Mouse (Mus musculus) cerebellum, postnatal 4 days (tissue): ENCODE data around the gene Steap4.
"Not testable (repeated sequence)": the region's sequence is repeated elsewhere in the genome, so short reads cannot be mapped to it uniquely, and the experiment has no call there.

Source experiments
- DNase-seq, 2 experiments: peaks; one replicate each; pipeline ENCODE4 v3.0.0; 2022; ENCODE audit warnings: low spot score in 2 of 2, mixed read lengths in 1 of 2

The Steap4 gene

DNA sequence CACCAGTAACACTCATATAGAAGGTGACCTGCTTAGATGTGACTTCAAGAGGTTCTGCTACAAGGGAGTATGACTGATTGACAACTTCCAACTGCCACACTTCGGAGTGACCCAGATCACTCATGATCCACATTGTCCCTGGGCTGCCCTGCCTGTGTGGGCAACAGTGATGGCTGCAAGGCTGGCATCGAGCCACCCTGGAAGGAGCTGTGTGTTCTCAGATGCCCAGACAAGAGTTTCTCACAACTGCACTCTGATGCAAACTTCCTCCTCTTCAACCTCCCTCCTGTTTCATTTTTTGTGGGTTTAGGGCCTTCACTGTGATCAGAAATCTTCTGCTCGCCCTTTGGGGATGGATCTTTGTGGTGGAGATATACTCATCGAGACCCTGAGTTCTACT is 28.2 kb downstream of the Steap4 start:
- DNase-seq: no peak

DNA sequence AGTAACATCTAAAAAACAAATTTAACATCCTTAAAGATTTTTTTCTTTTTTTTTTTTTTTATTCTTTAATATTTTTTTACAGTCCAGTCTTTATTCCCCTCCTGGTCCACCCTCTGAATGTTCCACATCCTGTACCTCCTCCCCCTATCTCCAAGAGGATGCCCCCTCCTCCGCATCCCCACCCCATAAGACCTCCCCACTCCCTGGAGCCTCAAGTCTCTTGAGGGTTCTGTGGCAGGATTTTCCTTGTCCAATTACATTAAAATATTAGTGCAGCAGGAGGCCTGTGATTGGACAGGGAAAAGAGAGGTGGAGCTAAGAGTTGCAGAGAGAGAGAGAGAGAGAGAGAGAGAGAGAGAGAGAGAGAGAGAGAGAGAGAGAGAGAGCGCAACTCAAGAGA is 31.4 kb downstream of the Steap4 start:
- not testable (repeated sequence) for DNase-seq

DNA sequence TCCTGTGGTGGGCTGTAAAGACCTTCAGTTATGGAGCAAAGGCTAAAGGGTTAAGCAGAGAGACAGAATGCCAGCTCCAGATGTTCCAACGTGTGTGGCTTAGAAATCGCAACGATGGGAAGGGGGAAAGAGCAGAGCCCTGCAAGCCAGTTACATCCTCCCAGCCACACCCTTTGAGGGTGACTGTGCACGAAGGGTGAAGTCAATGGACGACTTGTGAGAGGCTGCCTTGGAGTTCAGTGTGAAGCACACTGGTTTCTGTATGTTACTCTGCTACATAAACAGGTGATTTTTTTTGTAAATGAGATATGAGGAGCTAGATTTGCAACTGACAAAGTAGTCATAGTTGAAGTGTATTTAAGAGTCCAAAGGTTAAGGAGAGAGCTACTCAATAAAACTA is 33.5 kb downstream of the Steap4 start:
- no peak for DNase-seq

DNA sequence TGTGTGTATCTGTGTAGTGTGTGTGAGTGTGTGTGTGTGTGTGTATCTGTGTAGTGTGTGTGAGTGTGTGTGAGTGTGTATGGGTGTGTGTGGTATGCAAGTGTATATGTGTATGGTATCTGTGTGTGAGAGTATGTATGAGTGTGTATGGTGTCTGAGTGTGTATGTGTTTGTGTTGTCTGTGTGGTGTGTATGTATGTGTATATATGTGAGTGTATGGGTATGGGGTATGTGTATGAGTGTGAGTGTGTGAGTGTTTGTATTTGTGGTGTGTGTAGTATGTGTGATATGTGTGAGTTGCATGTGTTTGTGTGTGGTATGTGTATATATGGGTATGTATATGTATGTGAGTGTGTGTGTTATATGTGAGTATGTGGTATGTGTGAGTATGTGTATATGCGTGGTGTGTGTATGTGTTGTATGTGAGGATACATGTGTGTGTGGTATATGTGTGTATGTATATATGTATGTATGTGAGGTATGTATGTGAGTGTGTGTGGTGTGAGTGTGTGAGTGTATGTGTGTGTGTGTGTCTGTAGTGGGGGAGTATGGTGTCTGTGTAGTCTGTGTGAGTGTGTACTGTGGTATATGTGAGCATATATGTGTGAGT is 35.1 kb downstream of the Steap4 start:
- no peak for DNase-seq

DNA sequence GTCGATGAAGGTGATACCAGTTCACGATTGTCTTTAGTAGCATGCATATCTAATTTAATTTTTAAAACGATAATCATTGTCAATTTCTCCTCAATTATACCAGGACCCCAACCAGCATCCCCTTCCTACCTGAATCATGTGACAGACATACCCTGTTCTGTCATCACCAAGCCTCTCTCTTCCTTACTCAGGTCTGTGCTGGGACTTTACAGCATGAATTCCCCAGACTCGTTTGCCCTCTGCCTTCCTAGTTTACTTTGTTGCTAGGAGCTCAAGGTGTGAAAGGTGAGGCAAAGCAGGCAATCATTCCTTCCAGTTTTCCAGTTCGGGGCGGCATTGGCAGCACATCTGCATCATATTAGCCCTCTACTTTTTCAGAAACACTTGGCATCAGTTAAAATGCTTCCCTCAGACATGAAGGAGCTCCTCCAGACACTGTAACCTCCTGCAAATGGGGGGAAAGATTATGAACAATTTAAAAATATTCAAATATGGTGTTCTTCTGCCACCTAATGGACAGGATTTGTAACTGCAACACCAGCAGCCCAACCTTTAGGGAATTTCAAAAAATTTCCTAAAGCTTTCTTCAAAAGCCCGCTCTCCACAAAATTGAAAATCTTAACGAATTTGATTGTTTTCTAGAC is 36.3 kb downstream of the Steap4 start:
- no peak for DNase-seq

DNA sequence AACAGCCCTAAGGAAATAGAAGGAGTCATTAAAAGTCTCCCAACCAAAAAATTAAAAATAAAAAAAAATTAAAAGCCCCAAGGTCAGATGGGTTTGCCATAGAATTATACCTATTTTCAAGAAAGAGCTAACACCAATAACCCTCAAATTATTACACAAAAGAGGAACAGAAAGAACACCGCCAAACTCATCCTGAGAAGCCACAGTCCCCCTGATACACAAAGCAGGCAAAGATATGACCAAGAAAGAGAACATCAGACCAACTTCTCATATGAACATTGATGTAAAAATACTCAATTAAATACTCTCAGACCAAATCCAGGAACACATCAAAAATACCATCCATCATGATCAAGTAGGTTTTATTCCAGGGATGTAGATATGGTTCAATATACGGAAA is 36.8 kb downstream of the Steap4 start:
- DNase-seq: no peak

DNA sequence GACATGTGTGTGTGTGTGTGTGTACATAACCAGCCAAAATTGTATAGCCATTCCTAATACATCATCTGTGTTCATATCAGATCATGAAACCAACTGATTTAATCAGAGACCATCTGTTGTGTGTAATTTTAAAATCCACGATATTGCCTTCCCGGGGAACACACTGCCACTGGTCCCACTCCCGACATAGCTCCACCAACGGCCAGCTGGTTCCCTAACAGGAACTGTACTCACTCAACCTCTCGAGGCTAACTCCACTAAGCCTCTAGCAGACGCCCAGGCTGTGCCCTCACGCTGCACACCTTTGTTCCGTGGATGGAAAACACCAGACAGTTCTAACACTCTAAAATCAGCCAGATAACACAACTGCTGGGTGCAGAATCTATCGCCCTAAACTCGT is 40.2 kb downstream of the Steap4 start:
- DNase-seq: no peak

DNA sequence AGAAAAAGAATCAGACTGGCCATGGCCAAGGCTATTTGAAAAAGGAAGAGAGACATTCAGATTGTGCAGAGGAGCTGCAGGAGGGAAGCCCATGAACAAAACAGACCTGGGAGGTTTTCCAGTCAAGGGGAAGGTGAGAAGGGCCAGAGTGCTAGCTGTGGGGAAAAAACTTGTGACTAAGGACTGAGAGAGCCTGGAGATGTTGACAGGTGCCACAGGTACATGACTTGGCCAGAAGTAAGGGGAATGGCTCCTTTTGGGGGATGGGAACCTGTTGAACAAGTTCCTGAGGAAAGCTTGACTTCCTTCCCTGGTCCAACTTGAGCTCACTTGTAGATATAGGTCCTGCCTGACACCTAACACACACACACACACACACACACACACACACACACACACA is 42.6 kb downstream of the Steap4 start:
- no peak for DNase-seq

DNA sequence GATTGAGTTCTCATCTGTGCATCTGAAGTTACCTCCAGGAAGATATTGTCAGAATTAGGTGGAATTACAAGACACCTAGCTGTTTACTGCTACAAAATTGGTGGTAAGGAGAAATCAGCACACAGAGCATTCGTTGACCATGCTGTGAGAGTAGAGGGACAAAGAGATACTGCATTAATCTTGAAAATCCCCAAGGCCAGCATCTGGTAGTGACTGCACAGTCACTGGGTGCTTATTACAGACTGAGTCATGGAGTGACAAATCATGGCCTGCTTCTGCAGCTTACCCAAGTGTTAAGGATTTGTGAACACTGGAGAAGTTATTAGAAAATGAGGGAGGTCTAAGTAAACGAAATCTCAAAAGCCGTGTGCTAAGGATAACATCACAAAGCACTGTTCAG is 53.0 kb downstream of the Steap4 start:
- no peak for DNase-seq
